Mouse (Mus musculus): ENCODE results near the gene Atp9a. TPM values are rescaled to one million over a fixed set of nuclear protein-coding genes. Genes with fewer than 3 reads are reported as not detected.
A peak's percentile ranks its signal among the peaks of the same experiment; 100 is the strongest.

Gene Atp9a
- polyA plus RNA-seq, 1 experiment from 2014 or later, result 23.4 TPM

DNA sequence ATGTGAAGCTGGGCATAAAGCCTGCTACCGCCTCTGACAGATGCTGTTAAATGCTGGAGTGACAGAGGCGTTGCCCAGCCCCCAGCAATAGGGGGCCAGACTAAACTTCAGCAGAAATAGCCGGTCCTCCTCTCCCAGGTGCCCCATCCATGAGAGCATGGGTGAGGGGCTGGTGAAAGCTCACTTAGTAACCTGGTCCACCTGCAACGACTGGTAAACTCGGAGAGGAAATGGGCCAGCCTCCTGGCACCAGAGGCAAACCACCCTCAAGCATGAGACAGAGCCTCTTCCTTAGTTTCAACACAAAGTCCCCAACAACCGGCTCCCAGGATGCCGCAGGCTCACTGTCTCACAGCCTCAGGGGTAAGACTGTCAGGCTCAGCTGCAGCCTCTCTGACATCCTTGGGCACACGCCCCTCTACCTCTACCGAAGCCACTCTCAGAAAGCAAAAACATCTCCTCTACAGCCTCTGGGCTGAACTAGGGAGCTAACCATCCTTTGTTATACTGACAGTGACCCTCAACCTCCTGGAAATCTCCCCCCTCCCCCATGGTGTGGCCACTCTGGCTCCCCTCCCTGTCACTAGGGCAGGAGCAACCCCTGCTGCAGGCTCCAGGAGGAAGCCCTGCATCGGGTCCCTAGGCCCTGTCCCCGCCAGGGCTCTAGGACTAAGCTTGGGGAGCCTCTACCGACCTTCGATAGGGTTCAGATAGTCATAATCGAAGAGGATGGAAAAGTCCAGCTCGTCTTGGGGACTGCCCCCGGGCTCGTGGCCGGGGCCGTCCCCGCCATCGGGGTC lies 152.6 kb downstream of the Atp9a start:
- Histone ChIP-seq H3K4me3 (replicated peaks) (peak overlapping the region; percentile 51), H3K27me3 (replicated peaks) (peaks cover 13% of the 10 kb centered on the region), H3K36me3 (no peaks in the 10 kb centered on the region), H3K4me2 (replicated peaks) (peak overlapping the region; percentile 68), H3K27ac (no peak overlapping the region), H3K9ac (peak overlapping the region; percentile 51), H3K9me3 (no peaks in the 10 kb centered on the region), H3K4me1 (replicated peaks) (peaks cover 21% of the 10 kb centered on the region; the same call in 1 of the 2 replicates)
- ATAC-seq, result peak; percentile 73
- WGBS, result 12% methylated on average over 21 of the region's 21 CpGs

DNA sequence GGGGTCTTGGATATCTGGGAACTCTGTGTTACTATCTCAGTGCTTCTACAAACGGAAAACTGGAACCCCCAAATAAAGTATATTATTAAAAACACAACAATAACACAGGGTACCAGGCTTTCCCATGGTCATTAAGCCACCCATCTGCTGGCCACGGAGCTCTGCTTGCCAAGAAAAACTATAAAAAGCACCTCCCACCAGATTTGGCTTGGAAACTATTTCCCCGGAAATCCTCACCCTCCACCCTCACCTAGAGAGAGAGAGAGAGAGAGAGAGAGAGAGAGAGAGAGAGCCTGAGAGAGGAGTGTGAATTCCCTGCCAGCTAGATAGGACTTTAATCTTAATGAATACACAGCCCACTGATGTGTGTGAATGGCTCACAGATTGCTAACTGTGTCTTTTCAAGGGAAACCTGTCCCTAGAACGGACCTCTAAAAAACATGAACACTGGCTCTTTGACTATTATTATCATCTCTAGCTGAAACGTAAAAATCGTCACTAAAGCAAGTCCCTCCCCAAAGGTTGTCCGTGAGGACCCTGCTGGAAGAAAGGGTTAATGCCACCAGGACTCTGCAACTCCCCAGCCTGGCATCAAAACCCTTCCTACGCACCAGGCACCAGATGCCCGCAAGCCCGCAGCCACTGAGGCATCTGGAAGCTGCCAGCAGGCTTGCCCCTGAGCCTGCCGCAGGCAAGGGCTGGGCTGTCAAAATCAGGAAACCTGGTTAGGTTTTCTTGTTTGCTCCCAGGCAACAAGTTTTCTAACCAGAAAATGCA lies 153.4 kb downstream of the Atp9a start:
- no peak overlapping the region for H3K9ac ChIP-seq
- WGBS, result 61% methylated on average over 11 of the region's 11 CpGs
- H3K4me2 ChIP-seq (replicated peaks), result peak overlapping the region; percentile 68

DNA sequence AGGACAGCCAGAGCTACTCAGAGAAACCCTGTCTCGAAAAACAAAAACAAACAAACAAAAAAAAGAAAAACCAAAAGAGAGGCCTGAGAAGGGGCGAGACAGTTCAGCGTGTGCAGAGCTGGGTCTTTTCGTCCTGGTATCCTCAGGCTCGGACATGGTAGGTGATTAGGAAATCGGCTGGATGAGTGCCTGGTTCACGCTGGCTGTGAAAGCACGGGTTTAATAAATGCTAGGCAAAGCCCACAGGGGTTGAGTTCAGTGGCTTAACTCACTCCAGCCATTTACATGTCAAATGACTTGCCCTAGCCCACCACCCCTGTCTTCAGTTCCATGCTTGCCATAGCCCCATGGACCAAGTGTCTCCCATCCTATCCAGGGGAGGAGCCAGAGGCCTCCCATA lies 155.1 kb downstream of the Atp9a start:
- no peaks in the 10 kb centered on the region for H3K9me3 ChIP-seq
- H3K27me3 ChIP-seq (replicated peaks), result peaks cover 13% of the 10 kb centered on the region
- WGBS, result 91% methylated on average over 8 of the region's 8 CpGs
- H3K27ac ChIP-seq, result no peak overlapping the region
- no peak overlapping the region for H3K4me2 ChIP-seq (replicated peaks)
- no peaks in the 10 kb centered on the region for H3K36me3 ChIP-seq
- no peak for ATAC-seq
- no peak overlapping the region for H3K9ac ChIP-seq
- H3K4me3 ChIP-seq (replicated peaks), result no peak overlapping the region
- peaks cover 21% of the 10 kb centered on the region; the same call in 1 of the 2 replicates for H3K4me1 ChIP-seq (replicated peaks)

More for the DNA sequence above, 153.4 kb downstream of the Atp9a start:
- Histone ChIP-seq H3K36me3 (no peaks in the 10 kb centered on the region), H3K27ac (no peak overlapping the region), H3K9me3 (no peaks in the 10 kb centered on the region), H3K27me3 (replicated peaks) (peaks cover 13% of the 10 kb centered on the region), H3K4me1 (replicated peaks) (peaks cover 21% of the 10 kb centered on the region; the same call in 1 of the 2 replicates), H3K4me3 (replicated peaks) (peak overlapping the region; percentile 51; the same call in 1 of the 2 replicates)
- ATAC-seq, result no peak

DNA sequence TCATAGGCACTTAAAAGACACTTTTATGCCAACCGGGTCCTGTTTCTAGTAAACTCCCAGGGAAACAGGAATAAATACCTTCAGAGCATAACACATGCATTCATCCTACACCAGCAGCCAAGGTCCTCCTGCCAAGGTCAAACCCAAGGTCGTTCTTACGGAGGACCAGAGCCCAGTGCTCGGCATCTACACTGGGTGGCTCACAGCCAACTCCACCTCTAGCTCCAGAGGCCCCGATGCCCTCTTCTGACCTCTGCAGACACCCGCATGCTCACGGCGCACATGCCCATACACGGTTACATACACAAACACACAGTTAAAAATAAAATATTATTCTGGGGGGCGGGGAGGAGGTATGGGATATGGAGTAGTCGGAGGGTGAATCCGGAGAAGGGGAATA lies 155.7 kb downstream of the Atp9a start:
- Histone ChIP-seq H3K4me2 (replicated peaks) (no peak overlapping the region), H3K36me3 (no peaks in the 10 kb centered on the region), H3K4me1 (replicated peaks) (peaks cover 21% of the 10 kb centered on the region), H3K9me3 (no peaks in the 10 kb centered on the region), H3K9ac (no peak overlapping the region), H3K27me3 (replicated peaks) (peaks cover 13% of the 10 kb centered on the region), H3K27ac (no peak overlapping the region), H3K4me3 (replicated peaks) (no peak overlapping the region)
- WGBS, result 80% methylated on average over 12 of the region's 12 CpGs
- ATAC-seq, result no peak

DNA sequence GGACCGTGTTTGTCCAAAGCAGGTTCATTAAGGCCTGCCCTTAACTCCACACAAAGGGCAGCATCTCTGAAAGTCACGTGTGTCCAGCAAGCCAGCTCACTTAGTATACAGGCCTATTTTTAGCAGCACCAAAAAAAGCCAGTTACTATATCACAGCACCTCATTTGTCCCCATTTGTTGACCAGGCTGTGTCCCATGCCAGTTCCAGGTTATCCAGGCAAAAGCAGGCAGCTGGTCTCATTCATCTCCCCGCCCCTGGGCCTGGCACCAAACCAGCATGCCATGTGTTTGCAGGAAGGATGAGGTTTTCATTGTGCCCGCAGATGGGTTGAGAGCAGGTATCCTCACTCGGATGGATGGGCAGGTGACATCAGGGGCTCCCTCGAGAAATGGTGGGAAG lies 157.4 kb downstream of the Atp9a start:
- 75% methylated on average over 6 of the region's 6 CpGs for WGBS
- H3K4me1 ChIP-seq (replicated peaks), result peaks cover 20% of the 10 kb centered on the region
- ATAC-seq, result no peak

More for the DNA sequence above, 157.4 kb downstream of the Atp9a start:
- peaks cover 7% of the 10 kb centered on the region for H3K27me3 ChIP-seq (replicated peaks)
- H3K9ac ChIP-seq, result no peak overlapping the region
- H3K4me3 ChIP-seq (replicated peaks), result no peak overlapping the region
- H3K4me2 ChIP-seq (replicated peaks), result no peak overlapping the region
- H3K9me3 ChIP-seq, result no peaks in the 10 kb centered on the region
- H3K27ac ChIP-seq, result no peak overlapping the region
- no peaks in the 10 kb centered on the region for H3K36me3 ChIP-seq

Other genes with a start within 250 kb of the Atp9a start
- 1.8 and 2.4 TPM in 2 replicates for gene Nfatc2, start 140.8 kb downstream of the Atp9a start, polyA plus RNA-seq (2015; fragmentation: Nextera tagmentation; extraction: Ambion mirVana)
- 1.9 and 2.2 TPM in 2 replicates for gene Sall4, start 25.5 kb upstream of the Atp9a start, polyA plus RNA-seq (2015; fragmentation: Nextera tagmentation; extraction: Ambion mirVana)
- gene Zfp64, start 213.2 kb upstream of the Atp9a start, polyA plus RNA-seq (2015; fragmentation: Nextera tagmentation; extraction: Ambion mirVana), result 29.3 and 31.9 TPM in 2 replicates

Data from intestine, embryonic 15.5 days (tissue).